In genomic region chr2:35213345-35213910, GRCm38 (mm10) we compare ENCODE assay signal across 23 mouse cellular contexts. TPM values are rescaled to one million over a fixed set of nuclear protein-coding genes. Genes with fewer than 3 reads are reported as not detected.
A peak's percentile ranks its signal among the peaks of the same experiment; 100 is the strongest.
DNase-seq lines count a peak whose midpoint lies in the region; ATAC-seq and TF ChIP-seq lines count a peak whose summit lies in the region.
"Had no signal": no experiment of that assay in that cellular context is flagged by ENCODE, and none has a peak within 500 bp of the region (broad histone marks: within the 10 kb centered on the region; RNA-seq: fewer than 3 reads in every experiment).

No protein-coding gene starts in this region.

- H3K4me1 ChIP-seq in G1E (ENCODE audit: insufficient read depth, low read depth, low read length) = peaks cover 74% of the 10 kb centered on the region
- H3K4me1 ChIP-seq in MEL (ENCODE audit: control insufficient read depth in 1 of 2, insufficient read depth in 2 of 2, low read length in 2 of 2) = peaks cover 6 to 33% of the 10 kb centered on the region in 2 experiments; a peak in 3 of 4 replicates
- no peaks in the 10 kb centered on the region for H3K4me1 ChIP-seq in intestine, postnatal 0 days (replicated peaks; ENCODE audit: control insufficient read depth, insufficient read depth, low read length)
- H3K4me1 ChIP-seq in liver, embryonic 15.5 days (replicated peaks) = peaks cover 20% of the 10 kb centered on the region
- H3K4me1 ChIP-seq in hindbrain, embryonic 10.5 days (replicated peaks) = peaks cover 18% of the 10 kb centered on the region

- H3K27me3 ChIP-seq in G1E (ENCODE audit: insufficient read depth, low read length) = peaks cover 8% of the 10 kb centered on the region
- no peaks in the 10 kb centered on the region for H3K27me3 ChIP-seq in MEL (ENCODE audit: control insufficient read depth in 1 of 2, insufficient read depth in 2 of 2, low read length in 2 of 2)
- H3K27me3 ChIP-seq in intestine, postnatal 0 days (replicated peaks; ENCODE audit: control insufficient read depth, insufficient read depth, low read length) = no peaks in the 10 kb centered on the region
- peaks cover 12% of the 10 kb centered on the region; the same call in 1 of the 2 replicates for H3K27me3 ChIP-seq in liver, embryonic 15.5 days
- no peaks in the 10 kb centered on the region for H3K27me3 ChIP-seq in hindbrain, embryonic 10.5 days (ENCODE audit: insufficient read depth, poor library complexity, severe bottlenecking)
- H3K27me3 ChIP-seq: forebrain, embryonic 13.5 days had no signal

- H3K4me3 ChIP-seq in G1E (ENCODE audit: low read depth, low read length) = peak overlapping the region; percentile 65; the same call in 1 of the 2 replicates
- H3K4me3 ChIP-seq in MEL (ENCODE audit: control insufficient read depth in 1 of 2, insufficient read depth in 1 of 2, low read depth in 2 of 2, low read length in 2 of 2) = peak overlapping the region; percentile 17 to 43
- no peak overlapping the region for H3K4me3 ChIP-seq in intestine, postnatal 0 days (ENCODE audit: low read depth, low read length)
- no peak overlapping the region for H3K4me3 ChIP-seq in liver, embryonic 15.5 days (replicated peaks)
- H3K4me3 ChIP-seq in hindbrain, embryonic 10.5 days = no peak overlapping the region
- H3K4me3 ChIP-seq: embryonic facial prominence, embryonic 12.5 days; forebrain, embryonic 13.5 days; heart, embryonic 10.5 days; left cerebral cortex, adult 2 months; limb, embryonic 15.5 days had no signal

- peak overlapping the region; percentile 54 for H3K27ac ChIP-seq in MEL (ENCODE audit: control insufficient read depth, low read depth, low read length)
- peak overlapping the region; percentile 28; the same call in 1 of the 2 replicates for H3K27ac ChIP-seq in intestine, postnatal 0 days (ENCODE audit: low read depth, low read length)
- no peak overlapping the region for H3K27ac ChIP-seq in liver, embryonic 15.5 days (replicated peaks)
- H3K27ac ChIP-seq in hindbrain, embryonic 10.5 days = no peak overlapping the region
- H3K27ac ChIP-seq: embryonic facial prominence, embryonic 12.5 days; forebrain, embryonic 13.5 days; heart, embryonic 10.5 days; hindbrain, postnatal 0 days; left cerebral cortex, adult 2 months; limb, embryonic 15.5 days; macrophage had no signal

- peak; percentile 89 for ATAC-seq in G1E (ENCODE audit: extremely low read depth, insufficient number of reproducible peaks, low FRiP score, poor library complexity, severe bottlenecking)
- ATAC-seq in intestine, postnatal 0 days = peak; percentile 52; the same call in 1 of the 2 replicates
- peak; percentile 60; the same call in 1 of the 2 replicates for ATAC-seq in liver, embryonic 15.5 days (ENCODE audit: insufficient read depth)
- no peak for ATAC-seq in activated CD4-positive, CD25-positive, alpha-beta regulatory T cell, adult 4 months
- ATAC-seq: forebrain, embryonic 13.5 days; hindbrain, postnatal 0 days had no signal

- H3K9ac ChIP-seq in MEL (ENCODE audit: control insufficient read depth, low read depth, low read length, poor library complexity, severe bottlenecking) = peak overlapping the region; percentile 37
- no peak overlapping the region for H3K9ac ChIP-seq in intestine, postnatal 0 days (ENCODE audit: low read depth, low read length)
- H3K9ac ChIP-seq in liver, embryonic 15.5 days = no peak overlapping the region
- H3K9ac ChIP-seq: embryonic facial prominence, embryonic 12.5 days; forebrain, embryonic 13.5 days; limb, embryonic 15.5 days had no signal

- TF ChIP-seq CTCF in G1E (IDR thresholded peaks at IDR 0.05; ENCODE audit: low read depth, low read length) = no peak
- TF ChIP-seq CTCF in MEL (IDR thresholded peaks at IDR 0.05 in 2 of 3, conservative IDR thresholded peaks at IDR 0.05 in 1 of 3; ENCODE audit: control insufficient read depth in 1 of 3, insufficient read depth in 1 of 3, low read depth in 2 of 3, low read length in 3 of 3, poor library complexity in 1 of 3, severe bottlenecking in 1 of 3) = no peak
- TF ChIP-seq CTCF in intestine, postnatal 0 days (IDR thresholded peaks at IDR 0.05; ENCODE audit: low read depth) = no peak

- no peak for TF ChIP-seq RAD21 in MEL (IDR thresholded peaks at IDR 0.05; ENCODE audit: low read depth, low read length)

- no peak for TF ChIP-seq POLR2A in MEL (IDR thresholded peaks at IDR 0.05; ENCODE audit: control insufficient read depth in 1 of 2, insufficient read depth in 1 of 2, low read depth in 1 of 2, low read length in 2 of 2, poor library complexity in 1 of 2)

- H3K9me3 ChIP-seq in G1E (replicated peaks) = no peaks in the 10 kb centered on the region
- no peaks in the 10 kb centered on the region for H3K9me3 ChIP-seq in MEL (replicated peaks; ENCODE audit: insufficient read depth, low read length)
- H3K9me3 ChIP-seq in intestine, postnatal 0 days (ENCODE audit: control insufficient read depth) = no peaks in the 10 kb centered on the region
- H3K9me3 ChIP-seq in liver, embryonic 15.5 days (replicated peaks) = no peaks in the 10 kb centered on the region
- H3K9me3 ChIP-seq in hindbrain, embryonic 10.5 days = no peaks in the 10 kb centered on the region
- H3K9me3 ChIP-seq: embryonic facial prominence, embryonic 12.5 days; forebrain, embryonic 13.5 days; heart, embryonic 10.5 days; limb, embryonic 15.5 days had no signal

- peak; percentile 60 for DNase-seq in G1E (ENCODE audit: low spot score)
- peak; percentile 54 for DNase-seq in MEL (ENCODE audit: low read depth, low spot score)
- DNase-seq in hindbrain, embryonic 10.5 days (ENCODE audit: low spot score) = no peak
- DNase-seq in gastrocnemius, postnatal 25 days = no peak
- no peak for DNase-seq in gastrocnemius, postnatal 10 days
- DNase-seq: adrenal gland, postnatal 36 days; cerebellum, adult 18-20 months; cerebellum, postnatal 14 days; gastrocnemius, postnatal 36 days; kidney, adult 2 months; left cerebral cortex, postnatal 4 days; thymus, adult 2 months had no signal

- H3K4me2 ChIP-seq in intestine, postnatal 0 days (replicated peaks; ENCODE audit: low read depth) = 0 out of 2 replicates have a peak overlapping the region, but pooled peaks have one; percentile 1
- peak overlapping the region; percentile 35 for H3K4me2 ChIP-seq in liver, embryonic 15.5 days
- H3K4me2 ChIP-seq: embryonic facial prominence, embryonic 12.5 days; forebrain, embryonic 13.5 days; limb, embryonic 15.5 days; midbrain, embryonic 11.5 days had no signal

- TF ChIP-seq EP300 in MEL (IDR thresholded peaks at IDR 0.05; ENCODE audit: low read depth in 1 of 2, low read length in 2 of 2) = peak; percentile 81

- WGBS in intestine, postnatal 0 days = 36% methylated on average over 12 of the region's 12 CpGs
- whole genome bisulfite sequencing in liver, embryonic 15.5 days (ENCODE audit: insufficient replicate concordance) = 22% methylated on average over 12 of the region's 12 CpGs
- 84% methylated on average over 12 of the region's 12 CpGs for WGBS in hindbrain, embryonic 10.5 days

- no peaks in the 10 kb centered on the region for H3K79me2 ChIP-seq in MEL (ENCODE audit: control insufficient read depth, insufficient read depth, low read length, poor library complexity)

- H3K36me3 ChIP-seq in G1E (replicated peaks) = no peaks in the 10 kb centered on the region
- peaks cover 0 to 15% of the 10 kb centered on the region in 2 experiments; a peak in 2 of 4 replicates for H3K36me3 ChIP-seq in MEL (ENCODE audit: control insufficient read depth in 1 of 2, insufficient read depth in 2 of 2, low read length in 2 of 2)
- no peaks in the 10 kb centered on the region for H3K36me3 ChIP-seq in intestine, postnatal 0 days (ENCODE audit: control insufficient read depth, insufficient read depth)
- no peaks in the 10 kb centered on the region for H3K36me3 ChIP-seq in liver, embryonic 15.5 days (replicated peaks)
- H3K36me3 ChIP-seq in hindbrain, embryonic 10.5 days = no peaks in the 10 kb centered on the region
- H3K36me3 ChIP-seq: embryonic facial prominence, embryonic 12.5 days; heart, embryonic 10.5 days; limb, embryonic 15.5 days had no signal

TF ChIP-seq in MEL, 35 proteins besides CTCF, POLR2A, EP300 and RAD21 (continues in another document):
- no peak for TF ChIP-seq POLR2AphosphoS5 (IDR thresholded peaks at IDR 0.05; ENCODE audit: borderline replicate concordance, low read depth, low read length)
- no peak for TF ChIP-seq CHD1 (IDR thresholded peaks at IDR 0.05; ENCODE audit: low read depth, low read length)
- no peak for TF ChIP-seq NELFE (IDR thresholded peaks at IDR 0.05; ENCODE audit: low read depth, low read length)
- no peak; the same call in 1 of the 2 replicates for TF ChIP-seq MYB (IDR thresholded peaks at IDR 0.05; ENCODE audit: low read depth, low read length)
- TF ChIP-seq KAT2A (conservative IDR thresholded peaks at IDR 0.05; ENCODE audit: low read depth, low read length) = no peak
- peak; percentile 38; the same call in 1 of the 2 replicates for TF ChIP-seq TAL1 (IDR thresholded peaks at IDR 0.05; ENCODE audit: low read length)

RNA-seq across cellular contexts. Expression of gene Rab14, which starts 12.5 kb away (rescaled TPM):
- total RNA-seq in G1E (2014; fragmentation: Nextera tagmentation) (186 and 192 TPM in 2 replicates), G1E (2017) (121 and 127 TPM in 2 replicates), MEL (2012; rRNA removed) (27.2 and 28.1 TPM in 2 replicates)
- polyA plus RNA-seq in G1E (2012) (1,231 and 1,479 TPM in 2 replicates), MEL (2012; ENCODE audit: insufficient read depth in 1 of 2, insufficient read length in 2 of 2, low read depth in 1 of 2, low replicate concordance in 2 of 2, missing spikeins in 1 of 2) (10 to 100 TPM; 78.1 to 81.6 TPM)
- 364 and 399 TPM in 2 replicates for polyA plus RNA-seq in intestine, postnatal 0 days (2015; fragmentation: Nextera tagmentation; extraction: Ambion mirVana)
- polyA plus RNA-seq in liver, embryonic 15.5 days (2015; fragmentation: Nextera tagmentation; extraction: Ambion mirVana) = 104 and 111 TPM in 2 replicates
- 254 and 286 TPM in 2 replicates for polyA plus RNA-seq in hindbrain, embryonic 10.5 days (2016; fragmentation: Nextera tagmentation; extraction: Ambion mirVana)
- 10 to 100 TPM; 79.3 to 81.6 TPM for total RNA-seq in gastrocnemius, postnatal 25 days (2021)
- 100 to 1,000 TPM in 1 of 2 experiments, 10 to 100 TPM in 1; 86.9 to 104 TPM for total RNA-seq in gastrocnemius, postnatal 10 days (2021)
- polyA plus RNA-seq in activated CD4-positive, CD25-positive, alpha-beta regulatory T cell, adult 4 months (2017; shearing (Covaris generic)) = 100 to 1,000 TPM in 1 of 2 experiments, 10 to 100 TPM in 1; 90.7 to 129 TPM

RNA-seq across cellular contexts. Expression of gene Gsn, which starts 42.8 kb away (rescaled TPM):
- total RNA-seq in G1E (2014; fragmentation: Nextera tagmentation) (6.0 and 11.1 TPM in 2 replicates), G1E (2017) (22.3 and 24.5 TPM in 2 replicates), MEL (2012; rRNA removed) (6.0 and 8.0 TPM in 2 replicates)
- polyA plus RNA-seq in G1E (2012) (14.8 and 18.3 TPM in 2 replicates), MEL (2012; ENCODE audit: insufficient read depth in 1 of 2, insufficient read length in 2 of 2, low read depth in 1 of 2, low replicate concordance in 2 of 2, missing spikeins in 1 of 2) (1 to 10 TPM in 1 of 2 experiments, not detected in 1; 8.2 TPM)
- 129 and 138 TPM in 2 replicates for polyA plus RNA-seq in intestine, postnatal 0 days (2015; fragmentation: Nextera tagmentation; extraction: Ambion mirVana)
- polyA plus RNA-seq in liver, embryonic 15.5 days (2015; fragmentation: Nextera tagmentation; extraction: Ambion mirVana) = 134 and 144 TPM in 2 replicates
- polyA plus RNA-seq in hindbrain, embryonic 10.5 days (2016; fragmentation: Nextera tagmentation; extraction: Ambion mirVana) = 20.4 and 33.7 TPM in 2 replicates
- 100 to 1,000 TPM; 345 to 440 TPM for total RNA-seq in gastrocnemius, postnatal 25 days (2021)
- total RNA-seq in gastrocnemius, postnatal 10 days (2021) = 100 to 1,000 TPM; 209 to 218 TPM
- 10 to 100 TPM; 27.2 to 28.3 TPM for polyA plus RNA-seq in activated CD4-positive, CD25-positive, alpha-beta regulatory T cell, adult 4 months (2017; shearing (Covaris generic))

Comparison
In these comparisons a context has a peak if more than half of its experiments do, and no peak if none do; other contexts are left out.
1. DNase-seq: peak in G1E (single experiment) and MEL (single experiment); none in hindbrain, embryonic 10.5 days (single experiment), gastrocnemius, postnatal 25 days (single experiment) and gastrocnemius, postnatal 10 days (single experiment).
2. H3K4me3 ChIP-seq: peak in G1E (single experiment) and MEL (2 of 2); none in intestine, postnatal 0 days (single experiment), liver, embryonic 15.5 days (single experiment) and hindbrain, embryonic 10.5 days (single experiment).
3. H3K27ac ChIP-seq: peak in MEL (single experiment) and intestine, postnatal 0 days (single experiment); none in liver, embryonic 15.5 days (single experiment) and hindbrain, embryonic 10.5 days (single experiment).